Mouse (Mus musculus): ENCODE measurements around the gene Dnajc14. TPM values are rescaled to one million over a fixed set of nuclear protein-coding genes. Genes with fewer than 3 reads are reported as not detected.

Gene Dnajc14
- 10 to 100 TPM; 19.1 to 20.0 TPM for total RNA-seq (2021)
- long read RNA-seq, experiment 1, full-length matches to known transcripts = 16 of 22 reads
- long read RNA-seq, experiment 1, partial matches to known transcripts = 2 of 22 reads
- long read RNA-seq, experiment 1, other reads (novel, unspliced or antisense) = 4 of 22 reads
- long read RNA-seq, experiment 2, full-length matches to known transcripts = 15 of 17 reads
- long read RNA-seq, experiment 2, partial matches to known transcripts = 1 of 17 reads
- long read RNA-seq, experiment 2, other reads (novel, unspliced or antisense) = 1 of 17 reads

GRCm38 (mm10) chr10:128803771-128804270, at the start of gene Dnajc14:
Gene Dnajc14 (plus strand): TSS chr10:128804062.
- intact Hi-C loops (cut with DNase I) = no loop called here
- DNase-seq = peak; percentile 38 to 57

DNA sequence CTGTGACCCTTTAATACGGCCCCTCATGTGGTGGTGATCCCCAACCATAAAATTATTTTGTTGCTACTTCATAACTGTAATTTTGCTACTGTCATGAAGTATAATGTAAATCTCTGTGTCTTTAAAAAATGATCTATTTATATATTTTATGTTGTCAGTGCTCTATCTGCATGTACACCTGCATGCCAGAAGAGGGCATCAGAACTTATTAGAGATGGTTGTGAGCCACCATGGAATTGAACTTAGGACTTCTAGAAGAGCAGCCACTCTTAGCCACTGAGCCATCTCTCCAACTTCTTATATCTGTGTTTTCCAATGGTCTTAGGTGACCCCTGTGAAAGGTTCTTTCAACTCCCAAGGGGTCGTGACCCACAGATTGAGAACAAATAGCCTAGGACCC, 31.0 kb upstream of the Dnajc14 start:
- intact Hi-C loops (cut with DNase I) = no loop called here
- no peak for DNase-seq

DNA sequence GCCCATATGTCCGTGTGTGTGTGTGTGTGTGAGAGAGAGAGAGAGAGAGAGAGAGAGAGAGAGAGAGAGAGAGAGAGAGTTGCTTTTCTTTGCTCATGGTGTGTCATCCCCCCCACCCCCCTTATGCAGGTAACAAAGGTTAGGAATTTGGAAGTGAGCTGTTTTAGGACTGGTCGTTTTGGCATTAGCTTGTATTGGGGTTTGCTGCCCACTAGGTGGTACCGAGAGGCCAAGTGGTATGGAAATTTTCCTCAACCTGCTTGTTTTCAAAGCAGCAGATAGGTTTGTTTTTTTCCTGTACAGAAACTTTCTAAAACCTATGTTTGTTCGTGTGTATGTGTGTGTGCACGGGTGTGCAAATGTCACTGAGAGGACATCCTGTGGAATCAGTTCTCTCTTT, 30.2 kb upstream of the Dnajc14 start:
- DNase-seq = no peak
- intact Hi-C loops (cut with DNase I) = no loop called here

DNA sequence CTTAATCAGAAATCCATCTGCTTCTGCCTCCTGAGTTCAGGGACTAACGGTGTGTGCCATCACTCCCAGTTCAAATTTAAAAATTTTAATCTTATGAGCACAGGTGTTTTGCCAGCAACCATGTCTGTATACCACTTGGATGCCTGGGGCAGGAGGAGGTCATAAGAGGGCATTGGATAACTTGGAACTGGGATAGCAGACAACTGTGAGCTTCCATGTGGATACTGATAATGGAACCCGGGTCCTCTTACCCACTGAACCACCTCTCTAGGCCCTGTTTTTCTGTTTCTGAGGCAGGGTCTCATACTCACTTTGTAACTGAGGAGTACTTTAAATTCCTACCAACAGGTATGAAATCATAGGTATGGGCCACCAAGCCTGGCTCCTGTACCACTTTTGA, 25.4 kb upstream of the Dnajc14 start:
- intact Hi-C loops (cut with DNase I) = no loop called here
- no peak for DNase-seq

- intact Hi-C loops (cut with DNase I) = no loop called here
- DNase-seq = peak; percentile 72 to 87
Observed at GRCm38 (mm10) chr10:128779011-128779795, 24.7 kb upstream of the Dnajc14 start.

DNA sequence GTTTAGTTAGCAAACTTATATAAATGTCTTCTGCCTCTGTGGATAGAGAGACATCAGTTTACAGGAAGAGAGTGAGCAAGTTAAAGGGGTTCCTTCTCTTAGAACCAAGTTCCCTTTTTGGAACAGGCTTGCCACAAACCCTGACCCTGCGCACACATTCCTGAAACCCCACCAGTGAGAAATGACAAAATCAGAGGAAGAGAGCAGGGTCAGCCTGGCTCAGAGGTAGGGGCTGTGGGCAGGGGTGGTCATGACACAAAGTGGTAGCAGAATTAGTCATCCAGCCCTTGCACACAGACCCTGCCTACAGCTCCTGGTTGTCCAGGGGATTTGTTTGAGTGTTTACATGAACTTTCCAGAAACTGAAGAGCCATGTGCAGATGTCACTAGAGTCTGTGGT, 23.7 kb upstream of the Dnajc14 start:
- no peak for DNase-seq
- intact Hi-C loops (cut with DNase I) = no loop called here

DNA sequence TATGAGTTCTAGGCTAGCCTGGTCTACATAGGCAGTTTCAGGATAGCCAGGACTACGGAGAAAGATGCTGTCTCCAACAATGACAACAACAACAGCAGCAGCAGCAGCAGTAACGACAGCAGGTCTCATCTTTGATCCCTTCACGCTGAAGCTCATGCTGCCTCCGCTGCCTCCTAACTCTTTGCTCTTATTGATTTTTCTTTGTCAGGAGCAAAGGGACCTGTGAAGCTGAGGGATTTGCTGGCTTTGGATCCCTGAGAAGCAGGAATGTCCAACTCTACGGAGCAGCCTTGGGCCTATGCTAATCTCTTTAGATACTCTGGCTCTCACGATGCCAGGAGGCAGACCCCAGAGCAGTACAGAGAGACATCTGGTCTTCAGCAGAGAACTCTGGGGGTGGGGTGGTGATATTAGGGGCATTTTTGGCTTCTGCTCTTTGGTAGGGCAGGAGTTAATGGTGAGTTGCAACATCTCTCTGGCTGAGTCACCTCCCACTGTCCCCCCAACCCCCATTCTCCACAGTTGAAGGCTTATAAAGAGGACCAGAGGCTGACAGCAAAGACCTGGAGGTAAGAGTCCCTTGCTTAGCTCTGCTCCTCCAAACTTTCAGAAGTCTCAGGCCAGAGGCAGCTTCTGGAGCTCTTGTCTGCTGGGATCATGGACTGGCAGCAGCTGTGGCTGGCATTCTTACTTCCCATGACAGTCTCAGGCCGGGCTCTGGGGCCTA, 13.3 kb upstream of the Dnajc14 start, which contains the start of gene Mmp19:
TSS of gene Mmp19 (plus strand) at position 513 of the 727 bp plus-strand sequence.
- no peak for DNase-seq
- intact Hi-C loops (cut with DNase I) = no loop called here

DNA sequence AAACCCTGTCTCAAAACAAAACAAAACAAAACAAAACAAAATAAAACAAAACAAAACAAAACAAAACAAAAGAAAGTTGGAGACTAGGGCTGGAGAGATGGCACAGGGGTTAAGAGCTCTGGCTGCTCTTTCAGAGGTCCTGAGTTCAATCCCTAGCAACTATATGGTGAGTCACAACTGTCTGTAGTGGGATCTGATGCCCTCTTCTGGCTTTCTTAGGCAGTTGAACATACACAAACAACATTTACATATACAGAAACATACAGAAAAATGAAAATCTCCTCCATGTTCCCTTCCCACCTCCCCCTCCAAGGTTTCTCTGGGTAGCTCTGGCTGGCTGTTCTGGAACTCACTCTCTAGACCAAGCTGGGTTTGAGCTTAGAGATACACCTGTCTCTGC, 11.8 kb upstream of the Dnajc14 start:
- intact Hi-C loops (cut with DNase I) = no loop called here
- no peak for DNase-seq

- intact Hi-C loops (cut with DNase I) = no loop called here
- no peak for DNase-seq
Observed at GRCm38 (mm10) chr10:128793258-128793657, 10.6 kb upstream of the Dnajc14 start.

DNA sequence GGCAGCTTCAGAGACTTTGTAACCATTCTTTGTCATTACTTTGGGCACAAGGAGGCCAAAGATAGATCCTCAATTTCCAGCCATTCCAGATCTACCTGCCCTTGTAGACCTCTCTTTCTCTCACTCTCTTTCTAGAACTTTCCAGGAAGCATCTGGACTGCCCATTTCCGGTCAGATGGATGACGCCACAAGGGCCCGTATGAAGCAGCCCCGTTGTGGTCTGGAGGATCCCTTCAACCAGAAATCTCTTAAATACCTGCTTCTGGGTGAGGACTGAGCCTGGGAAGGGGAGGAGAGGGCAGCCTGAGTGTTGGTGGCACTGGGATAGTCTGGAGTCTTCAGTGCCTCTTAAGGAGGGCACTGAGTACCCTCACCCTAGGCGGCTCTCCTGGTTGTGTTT, 9.5 kb upstream of the Dnajc14 start:
- no peak for DNase-seq
- intact Hi-C loops (cut with DNase I) = no loop called here

DNA sequence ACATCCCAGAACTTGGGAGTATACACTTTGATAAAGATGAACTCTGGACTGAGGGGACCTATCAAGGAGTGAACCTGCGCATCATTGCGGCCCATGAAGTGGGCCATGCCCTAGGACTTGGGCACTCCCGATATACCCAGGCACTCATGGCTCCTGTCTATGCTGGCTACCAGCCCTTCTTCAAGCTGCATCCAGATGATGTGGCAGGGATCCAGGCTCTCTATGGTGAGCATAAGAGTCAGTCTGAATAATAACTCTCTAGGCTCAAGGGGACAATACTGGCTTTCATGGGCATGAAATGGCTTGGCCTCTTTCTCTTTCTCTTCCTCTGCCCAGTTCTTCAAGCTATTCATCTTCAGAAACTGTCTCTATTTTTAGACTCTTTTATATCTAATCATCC, 8.3 kb upstream of the Dnajc14 start:
- no peak for DNase-seq
- intact Hi-C loops (cut with DNase I) = no loop called here

DNA sequence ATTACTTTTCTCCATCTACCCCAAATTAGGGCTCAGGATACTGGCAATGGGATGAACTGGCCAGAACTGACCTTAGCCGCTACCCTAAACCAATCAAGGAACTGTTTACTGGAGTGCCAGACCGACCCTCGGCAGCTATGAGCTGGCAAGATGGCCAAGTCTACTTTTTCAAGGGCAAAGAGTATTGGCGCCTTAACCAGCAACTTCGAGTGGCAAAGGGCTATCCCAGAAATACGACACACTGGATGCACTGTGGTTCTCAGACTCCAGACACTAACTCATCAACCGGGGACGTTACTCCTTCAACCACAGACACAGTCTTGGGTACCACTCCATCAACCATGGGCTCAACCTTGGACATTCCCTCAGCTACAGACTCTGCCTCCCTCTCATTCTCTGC, 5.2 kb upstream of the Dnajc14 start:
- intact Hi-C loops (cut with DNase I) = no loop called here

DNA sequence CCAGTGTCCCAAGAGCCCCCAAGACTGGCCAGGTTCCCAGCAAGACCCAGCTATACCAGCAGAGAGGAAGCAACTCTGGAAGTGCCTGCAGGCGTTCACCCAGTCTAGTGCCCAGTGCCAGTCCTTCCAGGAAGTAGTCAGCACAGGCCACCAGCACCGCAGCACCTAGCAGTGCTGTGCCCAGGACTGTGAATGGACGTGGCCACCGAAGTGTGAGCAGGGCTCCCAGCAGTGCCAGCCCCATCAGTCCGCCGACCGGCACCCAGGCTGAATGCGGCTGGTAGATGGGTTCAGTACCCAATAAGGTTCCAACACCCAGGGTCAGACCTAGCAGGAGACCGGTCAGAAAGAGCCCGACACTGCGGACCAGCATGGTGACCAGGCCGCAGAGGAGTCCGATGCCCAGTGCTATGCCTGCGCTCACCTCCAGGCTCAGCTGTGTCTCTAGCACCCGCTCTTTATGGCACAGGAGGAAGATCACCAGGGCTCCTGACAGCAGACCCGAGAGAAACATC, 1.8 kb upstream of the Dnajc14 start:
- no peak for DNase-seq
- intact Hi-C loops (cut with DNase I) = no loop called here

More for the DNA sequence above, 5.2 kb upstream of the Dnajc14 start:
- DNase-seq = no peak

DNA sequence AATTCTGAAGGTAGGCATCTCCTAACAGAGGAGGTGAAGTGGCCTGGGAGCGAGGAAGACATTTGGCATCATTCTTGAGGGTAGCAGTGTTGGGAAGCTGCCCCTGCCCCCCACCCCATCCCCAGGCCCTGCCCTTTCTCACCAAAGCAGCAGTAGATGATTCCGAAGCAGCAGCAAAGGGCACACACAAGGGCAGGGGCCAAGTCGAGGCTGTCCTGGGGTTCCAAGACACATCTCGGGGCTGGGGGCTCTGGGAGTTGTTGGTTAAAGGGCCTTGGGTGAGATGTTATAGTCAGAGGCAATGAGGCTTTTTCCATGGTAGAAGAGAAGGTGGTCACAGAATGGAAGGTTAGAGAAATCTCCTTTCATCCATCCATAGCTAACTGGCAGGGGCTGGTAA, 906 bp upstream of the Dnajc14 start:
- DNase-seq = no peak
- intact Hi-C loops (cut with DNase I) = no loop called here

DNA sequence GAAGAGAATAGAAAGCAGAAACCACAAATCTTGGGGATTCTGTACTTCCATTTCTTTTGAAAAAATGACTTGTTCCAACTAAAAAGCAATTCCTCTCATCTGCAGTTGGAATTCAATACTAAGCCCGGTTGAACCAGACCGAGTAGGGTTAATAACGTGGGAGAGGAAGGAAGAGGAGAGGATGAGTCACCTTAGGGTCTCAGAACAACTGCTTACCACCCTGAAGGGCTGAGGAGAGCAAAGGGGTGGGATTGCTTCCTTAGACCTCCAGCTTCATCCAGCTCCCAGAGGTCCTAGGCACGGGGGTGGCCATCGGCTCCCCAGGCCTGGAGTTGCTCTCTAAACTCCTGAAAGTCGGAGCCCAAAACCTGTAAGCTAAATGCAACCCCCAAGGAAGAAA, 501 bp upstream of the Dnajc14 start:
- intact Hi-C loops (cut with DNase I) = no loop called here

GRCm38 (mm10) chr10:128804271-128805091, 619 bp downstream of the Dnajc14 start, which contains the start of gene Tmem198b:
Gene Tmem198b (minus strand): TSS chr10:128804370.
- intact Hi-C loops (cut with DNase I) = no loop called here

More for the DNA sequence above, 501 bp upstream of the Dnajc14 start:
- no peak for DNase-seq

GRCm38 (mm10) chr10:128805092-128806000, 1.5 kb downstream of the Dnajc14 start:
- DNase-seq = peak; percentile 93 to 96
- intact Hi-C loops (cut with DNase I) = no loop called here

More at GRCm38 (mm10) chr10:128804271-128805091, 619 bp downstream of the Dnajc14 start, which contains the start of gene Tmem198b:
- DNase-seq = peak; percentile 34 to 58

DNA sequence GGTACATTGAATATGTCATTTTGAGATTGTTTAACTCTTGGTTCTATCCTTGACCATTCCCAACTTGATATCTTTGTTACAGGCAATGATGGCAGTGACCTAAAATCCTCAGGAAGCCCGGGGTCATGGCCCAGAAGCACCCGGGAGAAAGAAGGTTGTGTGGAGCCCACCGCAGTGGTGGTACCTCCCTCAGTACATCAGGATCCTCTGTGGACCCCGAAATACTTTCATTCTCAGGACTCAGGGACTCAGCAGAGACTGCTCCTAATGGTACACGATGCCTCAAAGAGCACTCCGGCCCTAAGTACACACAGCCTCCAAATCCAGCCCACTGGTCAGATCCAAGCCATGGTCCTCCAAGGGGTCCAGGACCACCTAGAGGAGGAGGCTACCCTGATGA, 2.2 kb downstream of the Dnajc14 start:
- intact Hi-C loops (cut with DNase I) = no loop called here

GRCm38 (mm10) chr10:128807018-128807417, 3.2 kb downstream of the Dnajc14 start:
- intact Hi-C loops (cut with DNase I) = no loop called here
- no peak for DNase-seq

More for the DNA sequence above, 2.2 kb downstream of the Dnajc14 start:
- no peak for DNase-seq

Data from gastrocnemius, postnatal 36 days (tissue).